Mouse (Mus musculus): ENCODE results near the gene Agbl4. TPM values are rescaled to one million over a fixed set of nuclear protein-coding genes. Genes with fewer than 3 reads are reported as not detected.

Agbl4 gene
- total RNA-seq, 2 experiments from 2014 or later = 1.1 to 1.3 TPM

DNA sequence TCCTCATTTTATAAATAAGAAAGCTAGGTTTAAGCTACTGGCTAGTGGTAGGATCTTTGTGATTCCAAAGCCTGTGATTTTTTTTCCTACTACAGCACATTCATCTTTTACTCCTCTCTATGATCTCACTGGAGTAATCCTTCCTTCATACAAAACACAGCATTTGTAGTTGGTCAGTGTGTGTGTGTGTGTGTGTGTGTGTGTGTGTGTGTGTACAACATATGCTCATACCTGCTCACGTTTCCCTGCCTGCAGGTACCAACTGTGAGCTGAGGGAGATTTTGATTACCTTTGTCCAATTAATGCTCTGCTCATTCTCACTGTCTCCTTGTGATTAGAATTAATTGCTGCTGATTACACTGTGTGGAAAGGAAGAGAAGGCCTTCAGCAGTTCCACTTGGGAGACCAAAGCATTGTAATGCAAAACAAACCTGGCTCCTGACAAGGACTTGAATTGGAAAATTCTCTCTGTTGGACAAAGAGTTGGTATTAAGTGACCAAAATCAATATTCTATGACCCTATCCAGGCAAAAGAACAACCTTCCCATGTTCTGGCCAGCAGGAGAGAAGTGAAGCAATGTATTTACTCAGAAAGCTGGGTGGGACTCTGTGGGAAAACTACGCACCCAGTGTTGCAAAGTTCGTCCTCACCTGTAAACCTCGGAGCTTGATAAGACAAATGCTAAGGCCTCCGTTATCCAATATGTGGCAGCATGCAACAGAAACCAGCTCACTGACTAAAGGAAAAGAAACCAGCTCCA is 1241.7 kb downstream of the Agbl4 start:
- DNase-seq (ENCODE audit: low spot score in 2 of 2) = no peak

DNA sequence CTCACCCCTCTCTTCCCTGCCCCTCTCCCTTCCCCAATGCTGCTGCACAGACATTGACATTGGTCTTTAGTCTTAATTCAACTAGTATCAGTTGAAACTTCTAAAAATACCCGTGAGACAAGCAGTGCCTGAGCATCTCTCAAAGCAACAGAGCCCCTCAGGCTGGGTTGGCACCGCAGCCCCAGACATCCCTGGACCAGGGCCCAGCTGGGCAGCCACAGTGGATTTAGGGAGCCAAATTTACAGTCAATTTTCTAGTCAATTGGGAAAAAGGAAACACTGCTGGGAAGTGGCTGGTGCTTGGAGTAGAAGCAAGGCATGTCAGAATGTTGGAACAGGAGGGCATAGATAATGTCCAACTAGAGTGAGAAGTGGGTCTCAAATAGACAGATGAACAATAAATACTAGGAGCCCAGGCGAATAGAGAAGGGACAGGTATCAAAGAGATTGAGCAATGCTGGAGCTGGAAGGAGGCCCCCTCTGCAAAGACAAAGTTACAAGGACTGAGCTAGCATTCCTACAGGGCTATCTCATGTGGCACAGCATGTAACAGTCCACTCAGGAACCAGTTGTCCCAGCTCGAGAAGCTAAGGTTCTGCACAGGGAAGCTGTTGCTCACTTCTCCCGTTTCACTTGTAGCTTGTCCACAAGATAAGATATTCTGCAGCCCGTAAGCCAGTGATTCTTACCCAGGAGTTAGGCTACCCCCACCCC is 1247.8 kb downstream of the Agbl4 start:
- DNase-seq (ENCODE audit: low spot score in 2 of 2) = no peak

DNA sequence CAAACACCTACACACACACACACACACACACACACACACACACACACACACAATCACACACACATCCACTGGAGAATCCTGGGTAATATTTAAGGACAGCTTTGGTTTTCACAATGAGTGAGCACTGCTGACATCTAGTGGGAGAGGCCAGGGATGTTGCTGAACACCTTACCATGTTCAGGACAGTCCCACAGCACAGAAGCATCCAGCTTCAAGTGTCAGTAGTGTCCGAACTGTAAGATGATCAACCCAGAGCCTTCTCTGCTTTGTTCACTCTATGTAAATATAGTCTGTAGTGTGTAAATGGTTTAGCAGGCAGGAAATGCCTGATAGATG is 1248.3 kb downstream of the Agbl4 start:
- no peak for DNase-seq (ENCODE audit: low spot score in 2 of 2)

DNA sequence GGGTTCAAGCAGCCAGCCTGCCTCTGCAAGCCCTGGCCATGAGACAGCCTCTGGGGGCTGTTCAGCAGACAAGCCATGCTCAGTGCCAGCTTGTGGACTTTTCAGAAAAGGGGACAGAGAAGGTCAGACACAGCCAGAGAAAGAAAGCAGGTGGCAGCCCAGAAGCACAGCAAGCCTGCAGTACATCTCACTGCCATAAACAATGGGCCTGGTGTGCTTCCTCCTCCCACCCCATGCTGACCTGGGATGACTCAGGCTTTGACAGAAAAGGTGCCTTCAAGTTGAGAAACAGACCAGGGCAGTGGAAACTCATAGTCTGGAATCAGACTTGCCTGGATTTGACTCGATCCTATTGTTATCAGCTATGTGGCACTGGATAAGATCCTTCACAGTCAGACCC is 1256.0 kb downstream of the Agbl4 start:
- DNase-seq (ENCODE audit: low spot score in 2 of 2) = no peak

DNA sequence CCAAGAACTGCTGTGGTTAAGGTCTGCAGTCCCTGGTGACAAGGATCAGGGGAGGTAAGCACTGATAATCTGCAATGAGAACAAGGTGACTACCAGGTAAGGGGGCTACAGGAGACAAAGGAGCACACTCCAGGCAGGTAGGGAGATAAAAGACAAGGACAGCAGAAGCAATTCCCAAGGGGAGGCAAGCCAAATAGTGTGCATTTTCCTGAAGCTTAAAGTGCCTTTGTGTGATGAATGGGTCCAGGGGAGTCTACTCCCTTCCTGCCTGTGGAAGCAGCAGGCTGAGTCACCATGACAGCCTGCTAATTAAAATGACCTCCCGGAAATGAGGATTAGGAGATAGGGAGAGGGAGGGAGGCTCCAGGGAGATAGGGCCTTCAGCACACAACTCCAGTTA is 1266.3 kb downstream of the Agbl4 start:
- no peak for DNase-seq (ENCODE audit: low spot score in 2 of 2)

DNA sequence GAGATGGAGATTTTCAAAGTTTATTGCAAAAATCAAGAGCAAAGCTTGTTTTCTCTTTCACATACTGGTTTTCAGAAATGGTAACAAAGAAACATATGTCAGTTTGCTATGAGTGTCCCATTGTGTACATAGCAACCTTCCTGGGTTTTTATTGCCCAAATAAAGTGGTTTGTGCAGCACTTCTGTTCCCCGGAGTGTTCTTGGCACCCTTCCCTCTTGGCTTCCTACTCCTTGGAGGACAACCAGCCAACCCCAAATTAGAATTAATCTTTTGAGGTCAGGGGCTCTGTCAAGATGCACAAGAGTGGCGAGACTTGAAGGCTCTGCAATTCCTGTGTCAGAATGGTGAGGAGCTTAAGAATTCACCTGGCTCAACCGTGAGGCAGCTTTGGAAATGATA is 1266.7 kb downstream of the Agbl4 start:
- no peak for DNase-seq (ENCODE audit: low spot score in 2 of 2)

DNA sequence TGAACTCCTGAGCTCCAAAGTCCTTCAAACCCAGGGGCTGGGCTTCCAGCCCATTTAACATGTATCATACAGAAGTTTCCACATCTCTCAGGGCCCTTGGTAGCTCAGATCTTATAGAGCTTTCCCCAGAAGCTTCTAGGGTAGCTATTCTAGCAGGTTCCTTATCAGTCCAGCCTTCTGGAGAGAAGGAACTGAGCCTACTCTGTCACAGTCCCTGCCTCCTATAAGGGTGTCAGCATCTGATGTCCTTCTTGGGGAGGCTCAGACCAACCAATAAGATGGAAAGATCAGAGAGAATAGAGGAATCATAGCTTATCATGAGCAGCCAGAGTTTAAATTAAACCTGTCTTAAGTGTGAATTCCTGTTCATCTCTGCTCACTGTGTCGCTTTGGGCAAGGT is 1269.3 kb downstream of the Agbl4 start:
- DNase-seq (ENCODE audit: low spot score in 2 of 2) = no peak

DNA sequence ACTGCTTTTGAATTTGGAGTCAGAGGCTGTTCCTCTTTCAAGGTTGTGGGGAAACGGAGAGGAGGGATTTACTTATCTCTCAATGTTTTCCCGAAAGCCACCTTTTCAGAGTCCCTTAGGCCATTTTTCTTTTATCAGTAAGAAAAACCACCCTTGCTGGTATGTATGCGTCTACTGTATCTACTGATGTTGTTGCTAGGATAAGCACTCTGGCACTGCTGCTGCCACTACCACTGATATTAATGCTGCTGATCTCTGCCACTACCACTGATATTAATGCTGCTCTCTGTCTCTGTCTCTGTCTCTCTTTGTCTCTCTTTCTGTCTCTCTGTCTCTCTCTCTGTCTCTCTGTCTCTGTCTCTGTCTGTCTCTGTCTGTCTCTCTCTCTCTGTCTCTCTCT is 1271.9 kb downstream of the Agbl4 start:
- no peak for DNase-seq (ENCODE audit: low spot score in 2 of 2)

DNA sequence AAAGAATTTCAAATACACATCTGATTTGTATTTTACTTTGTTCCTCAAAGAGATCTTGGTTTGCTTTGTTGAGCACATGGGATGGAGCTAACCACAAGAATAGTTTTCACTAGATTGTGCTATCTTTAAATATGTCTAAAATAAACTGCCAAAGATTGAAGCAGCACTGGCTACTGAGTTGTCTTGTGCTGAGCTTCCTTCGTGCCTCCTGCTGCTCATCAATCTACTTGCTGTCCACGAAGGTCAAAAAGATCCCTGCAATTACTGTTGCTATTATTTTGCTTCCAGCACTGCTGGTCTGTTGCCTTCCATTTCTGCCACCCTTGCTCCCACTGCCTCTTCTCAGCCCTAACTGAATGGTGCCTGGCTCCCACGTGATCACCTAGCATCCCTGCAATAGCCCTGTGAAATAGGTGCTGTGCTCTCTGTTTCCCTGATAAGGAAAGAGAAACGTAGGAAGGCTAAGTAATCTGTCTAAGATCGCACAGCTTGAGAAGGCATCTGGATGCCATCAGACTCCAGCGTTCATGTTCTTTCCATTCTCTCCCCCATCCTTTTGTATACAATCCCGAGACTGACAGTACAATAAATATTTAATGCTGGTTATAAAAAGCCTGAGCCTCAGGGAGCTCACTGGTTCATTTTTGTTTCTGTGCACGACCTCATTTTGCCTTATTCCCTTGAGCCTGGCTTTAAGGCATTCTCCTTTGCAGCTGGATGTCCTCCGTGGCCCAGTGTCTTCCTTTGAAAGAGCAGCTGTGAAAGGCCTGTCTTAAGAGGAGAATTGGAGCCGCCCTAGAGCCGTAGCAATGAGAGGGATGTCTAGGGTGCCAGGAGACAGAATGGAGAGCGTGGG is 1273.3 kb downstream of the Agbl4 start:
- no peak for DNase-seq (ENCODE audit: low spot score in 2 of 2)

DNA sequence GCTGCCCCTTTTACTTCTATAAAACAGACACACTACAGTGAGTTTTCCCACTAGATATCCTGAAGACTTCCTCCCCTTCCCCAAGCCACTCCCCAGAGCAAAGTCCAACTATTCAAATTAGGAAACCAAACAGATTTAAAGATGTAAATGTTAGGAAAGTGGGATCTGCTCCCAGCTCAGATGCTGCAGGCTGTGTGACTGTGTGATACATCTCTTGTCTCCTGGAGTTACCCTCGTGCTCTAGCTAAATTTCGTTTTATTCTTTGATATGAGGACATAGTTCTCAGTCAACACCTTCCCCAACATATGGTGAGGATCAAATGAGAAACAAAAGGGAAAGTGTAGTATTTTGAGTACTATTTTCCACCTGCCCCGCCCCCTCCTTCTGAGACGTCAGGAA is 1274.0 kb downstream of the Agbl4 start:
- DNase-seq (ENCODE audit: low spot score in 2 of 2) = no peak

DNA sequence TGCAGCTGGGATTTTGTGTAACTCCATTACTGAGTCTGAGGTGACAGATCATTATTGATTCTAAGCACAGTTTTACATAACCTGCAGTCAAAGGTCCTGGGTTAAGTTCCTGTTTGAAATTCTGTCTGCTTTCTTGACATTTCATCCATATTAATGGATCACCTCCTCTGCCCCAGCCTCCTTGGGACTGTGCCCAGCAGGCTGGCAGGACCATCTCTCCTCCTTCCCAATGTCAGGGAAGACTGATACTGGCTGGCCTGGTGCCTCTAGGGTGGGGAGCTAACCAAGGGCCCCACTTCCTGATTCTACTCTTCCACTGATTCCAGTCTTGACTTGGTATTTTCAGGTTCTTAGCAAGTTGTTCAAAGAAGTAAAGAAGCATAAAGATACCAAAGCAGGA is 1276.4 kb downstream of the Agbl4 start:
- no peak for DNase-seq (ENCODE audit: low spot score in 2 of 2)

DNA sequence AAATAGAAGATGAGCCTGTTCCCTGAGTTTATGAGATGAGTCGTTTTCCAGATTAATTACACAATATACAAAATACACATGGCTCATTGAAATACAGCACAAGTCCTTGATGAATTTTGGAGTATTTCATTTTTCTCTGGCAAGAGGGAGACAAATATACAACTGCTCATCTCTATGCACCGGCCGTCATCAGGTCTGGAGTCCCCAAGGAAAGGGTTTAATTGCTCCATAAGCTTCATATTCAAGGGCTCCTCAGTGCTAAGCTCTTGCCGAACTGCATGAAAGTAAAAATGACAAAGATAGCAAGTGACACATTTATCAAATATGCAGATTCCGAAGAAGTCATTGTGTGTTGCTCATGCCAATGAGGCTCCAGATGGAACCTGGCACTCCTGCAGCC is 1284.5 kb downstream of the Agbl4 start:
- no peak for DNase-seq (ENCODE audit: low spot score in 2 of 2)

DNA sequence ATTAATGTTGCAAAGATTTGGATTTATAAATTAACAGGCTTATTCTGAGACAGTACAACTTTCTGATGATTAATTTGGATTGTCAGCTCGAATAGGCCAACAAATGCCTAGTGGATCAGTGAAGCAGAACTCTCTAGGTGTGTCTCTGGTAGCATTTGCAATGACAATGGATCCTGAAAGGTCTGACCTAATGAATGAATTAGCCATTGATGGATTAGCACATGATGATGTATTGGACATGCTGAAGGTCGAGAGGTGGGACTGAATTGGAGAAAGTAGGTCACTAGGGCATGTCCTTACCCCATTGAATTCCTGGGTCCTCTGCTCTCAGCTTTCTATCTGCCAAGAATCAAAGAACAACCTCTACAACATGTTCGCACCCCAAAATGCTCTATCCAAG is 1285.3 kb downstream of the Agbl4 start:
- DNase-seq (ENCODE audit: low spot score in 2 of 2) = no peak

DNA sequence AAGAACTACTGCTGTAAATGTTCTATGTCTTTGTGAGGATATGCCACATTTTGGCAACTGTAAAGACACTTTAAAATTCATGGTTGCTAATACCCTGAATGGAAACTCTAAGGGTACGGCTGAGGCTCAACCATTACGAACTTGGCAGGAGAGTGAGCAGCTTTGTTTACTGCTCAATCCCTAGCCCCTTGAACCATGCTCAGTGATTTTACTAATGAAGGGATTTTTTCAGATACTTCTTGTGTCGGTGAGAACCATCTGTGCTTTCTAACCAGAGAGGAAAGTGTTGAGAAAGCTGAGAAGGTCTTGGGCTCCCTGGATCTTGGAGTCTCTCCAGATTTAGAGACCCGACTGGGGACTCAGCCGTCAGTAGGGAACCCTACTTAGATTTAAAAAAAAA is 1286.4 kb downstream of the Agbl4 start:
- no peak for DNase-seq (ENCODE audit: low spot score in 2 of 2)

DNA sequence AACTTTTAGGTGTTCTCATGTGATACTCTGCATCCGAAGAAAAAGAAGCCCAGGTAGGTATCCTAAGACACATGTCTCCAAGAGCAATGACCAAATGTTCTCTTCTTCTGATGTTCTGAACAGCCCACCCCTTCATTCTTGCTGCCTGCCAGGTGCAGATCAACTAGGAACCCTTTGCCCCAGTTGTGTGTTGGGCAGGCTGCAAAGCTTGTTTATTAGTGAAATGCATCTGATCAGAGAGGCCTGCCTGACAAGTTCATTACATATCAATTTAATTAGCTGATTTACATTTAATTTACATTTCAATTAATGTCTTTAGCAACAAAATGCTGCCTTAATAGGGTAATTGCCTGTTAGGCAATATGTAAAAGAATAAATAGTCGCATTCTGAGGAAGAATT is 1288.5 kb downstream of the Agbl4 start:
- no peak for DNase-seq (ENCODE audit: low spot score in 2 of 2)

DNA sequence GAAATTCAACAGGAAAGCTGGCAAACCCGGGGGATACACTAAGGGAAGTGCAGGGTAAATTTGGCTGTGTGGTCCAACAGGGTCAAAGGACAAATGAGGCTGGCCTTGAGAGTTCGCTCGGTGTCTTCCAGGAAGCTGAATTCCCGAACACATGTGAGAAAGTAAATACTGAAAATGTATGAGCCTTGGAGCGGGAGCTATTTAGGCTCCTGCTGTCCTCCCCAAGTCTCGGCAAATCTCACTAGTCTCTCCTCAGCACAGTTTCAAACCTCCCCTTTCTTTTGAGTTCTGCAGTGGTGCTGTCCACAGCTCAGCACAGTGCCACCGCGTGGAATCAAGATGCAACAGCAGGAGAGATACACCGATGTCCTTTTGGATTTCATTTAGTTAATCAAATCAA is 1289.5 kb downstream of the Agbl4 start:
- no peak for DNase-seq (ENCODE audit: low spot score in 2 of 2)

DNA sequence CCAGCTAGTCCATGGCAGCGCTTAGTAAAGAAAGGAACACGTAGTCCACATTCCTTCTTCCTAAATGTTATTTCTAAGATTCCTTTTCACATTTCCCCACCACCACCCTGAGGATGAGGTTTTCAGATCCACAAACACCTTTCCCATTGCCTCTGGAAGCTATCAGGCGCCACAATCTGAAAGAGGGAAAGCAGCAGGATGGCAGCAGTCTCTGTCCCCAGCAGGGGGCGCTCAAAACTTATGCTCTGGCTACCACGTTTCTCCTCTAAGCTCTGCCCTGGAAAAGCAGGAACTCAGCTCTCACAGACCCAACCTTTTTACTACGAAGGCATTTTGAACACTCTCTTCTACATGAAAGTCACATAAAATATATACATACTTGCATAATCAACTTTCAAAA is 1290.2 kb downstream of the Agbl4 start:
- DNase-seq (ENCODE audit: low spot score in 2 of 2) = peak; percentile 58 to 60

DNA sequence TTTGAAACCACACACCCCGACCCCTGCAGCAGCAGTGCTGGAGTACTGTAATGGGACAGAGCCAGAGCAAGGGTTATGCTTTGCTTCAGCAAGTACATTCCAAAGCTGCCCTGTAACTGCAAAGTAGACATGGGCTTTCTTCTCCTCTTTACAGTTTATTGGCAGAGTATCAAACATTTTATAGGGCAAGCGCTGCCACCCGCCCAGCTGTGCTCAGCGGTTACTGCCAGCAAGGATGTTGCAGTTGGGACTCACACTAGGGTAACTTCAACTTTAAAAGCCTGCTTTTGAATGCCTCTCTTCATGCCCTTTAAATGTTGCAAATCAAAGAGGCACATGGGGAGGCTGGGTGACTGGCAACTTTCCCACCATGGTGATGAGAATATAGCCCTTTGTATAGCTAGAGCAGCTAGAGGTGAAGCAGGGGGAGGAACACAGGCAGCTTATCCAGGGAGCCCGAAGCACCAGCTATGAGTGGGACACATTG is 1293.6 kb downstream of the Agbl4 start:
- no peak for DNase-seq (ENCODE audit: low spot score in 2 of 2)

DNA sequence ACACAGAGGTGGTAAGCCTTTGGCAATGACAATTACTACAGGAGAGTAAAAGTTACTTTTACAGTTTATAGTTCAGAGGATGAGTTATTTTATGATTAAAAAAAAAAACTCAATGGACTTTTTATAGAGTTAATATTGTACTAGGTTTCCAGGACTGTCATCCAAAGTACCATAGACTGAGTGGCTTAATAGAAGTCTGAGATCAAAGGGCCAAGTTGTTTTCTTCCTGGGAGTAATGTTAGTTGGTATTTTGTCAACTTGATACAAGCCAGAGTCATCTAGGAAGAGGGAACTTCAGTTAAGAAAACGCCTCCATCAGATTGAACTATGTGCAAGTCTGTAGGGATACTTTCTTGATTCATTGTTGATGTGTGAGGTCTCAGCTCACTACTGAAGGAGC is 1303.9 kb downstream of the Agbl4 start:
- DNase-seq (ENCODE audit: low spot score in 2 of 2) = no peak

DNA sequence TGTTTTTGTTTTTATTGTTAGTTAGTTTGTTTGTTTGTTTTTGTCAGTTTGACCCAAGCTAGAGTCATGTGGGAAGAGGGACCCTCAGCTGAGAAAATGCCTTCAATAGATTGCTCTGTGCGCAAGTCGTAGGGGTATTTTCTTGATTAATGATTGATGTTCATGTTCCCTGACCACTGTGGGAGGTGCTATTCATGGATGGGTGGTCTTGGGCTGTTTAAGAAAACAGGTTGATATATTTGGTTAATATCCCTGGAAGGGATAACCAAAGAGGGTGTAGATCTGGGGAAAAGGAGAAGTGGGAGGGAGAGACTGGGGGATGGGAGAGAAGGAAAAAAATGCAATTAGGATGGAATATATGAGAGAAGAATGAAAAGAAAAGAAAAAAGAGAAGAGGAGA is 1306.7 kb downstream of the Agbl4 start:
- no peak for DNase-seq (ENCODE audit: low spot score in 2 of 2)

DNA sequence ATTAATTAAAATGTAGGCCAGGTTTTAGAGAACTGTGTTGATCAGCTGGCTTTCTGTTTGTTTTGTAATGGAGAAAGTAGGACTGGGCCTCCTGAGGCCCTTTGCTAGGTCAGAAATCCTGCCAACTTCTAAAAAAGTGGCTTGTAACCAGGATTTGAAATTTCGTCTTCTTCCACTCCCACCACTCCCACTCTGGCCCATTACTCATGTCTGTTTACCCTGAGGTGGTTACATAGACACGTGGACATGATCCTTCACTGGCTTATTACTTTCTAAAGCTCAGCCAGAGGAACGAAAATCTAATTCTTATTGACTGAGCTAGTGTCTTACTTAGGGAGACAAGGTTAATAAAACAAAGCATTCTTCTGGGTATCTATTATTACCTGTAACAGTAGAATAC is 1307.5 kb downstream of the Agbl4 start:
- no peak for DNase-seq (ENCODE audit: low spot score in 2 of 2)
